Mouse (Mus musculus): Measurements from ENCODE around the gene Spock1. TPM values are rescaled to one million over a fixed set of nuclear protein-coding genes. Genes with fewer than 3 reads are reported as not detected.

Spock1 gene
- total RNA-seq, 2 experiments from 2014 or later = 279 to 300 TPM

- no peak for DNase-seq (ENCODE audit: low spot score in 2 of 2)
Measured at GRCm38 (mm10) chr13:57407666-57408065, 500.5 kb downstream of the Spock1 start.

- no peak for DNase-seq (ENCODE audit: low spot score in 2 of 2)
Measured at GRCm38 (mm10) chr13:57402386-57402785, 505.7 kb downstream of the Spock1 start.

GRCm38 (mm10) chr13:57372141-57372700 is 535.9 kb downstream of the Spock1 start:
- DNase-seq (ENCODE audit: low spot score in 2 of 2) = peak; percentile 7 to 13

Other genes with a start within 250 kb of the Spock1 start
- gene Klhl3, start 205.3 kb upstream of the Spock1 start, total RNA-seq (2021) = 10 to 100 TPM; 30.1 to 33.9 TPM
- 100 to 1,000 TPM; 125 to 127 TPM for gene Hnrnpa0, start 220.2 kb upstream of the Spock1 start, total RNA-seq (2021)
- 10 to 100 TPM; 29.6 to 33.2 TPM for gene Idnk, start 249.3 kb upstream of the Spock1 start, total RNA-seq (2021)

All from left cerebral cortex, adult 18-20 months (tissue).